Mouse (Mus musculus): Measurements from ENCODE around the gene 2210016L21Rik.
"Not testable (repeated sequence)": the region's sequence is repeated elsewhere in the genome, so short reads cannot be mapped to it uniquely, and the experiment has no call there.

Gene 2210016L21Rik

GRCm38 (mm10) chr5:114926753-114927152 lies 15.2 kb upstream of the 2210016L21Rik start:
- Histone ChIP-seq H3K4me1 (replicated peaks; ENCODE audit: low read depth, low read length) (peaks cover 20% of the 10 kb centered on the region), H3K27me3 (ENCODE audit: insufficient read depth, low read length) (no peaks in the 10 kb centered on the region), H3K9me3 (ENCODE audit: low read length) (no peaks in the 10 kb centered on the region), H3K4me3 (replicated peaks; ENCODE audit: low read length) (no peak overlapping the region), H3K36me3 (ENCODE audit: insufficient read depth, low read length) (no peaks in the 10 kb centered on the region)
- TF ChIP-seq NANOG (IDR thresholded peaks at IDR 0.05; ENCODE audit: borderline replicate concordance, low read length) (no peak), POU5F1 (IDR thresholded peaks at IDR 0.05; ENCODE audit: borderline replicate concordance, low read length) (no peak), CTCF (conservative IDR thresholded peaks at IDR 0.05; ENCODE audit: low read length) (no peak)

GRCm38 (mm10) chr5:114931626-114932025 lies 10.3 kb upstream of the 2210016L21Rik start:
- no peak for TF ChIP-seq CTCF (conservative IDR thresholded peaks at IDR 0.05; ENCODE audit: low read length)
- TF ChIP-seq POU5F1 (IDR thresholded peaks at IDR 0.05; ENCODE audit: borderline replicate concordance, low read length), result no peak

GRCm38 (mm10) chr5:114933206-114933605 lies 8.8 kb upstream of the 2210016L21Rik start:
- Histone ChIP-seq H3K36me3 (ENCODE audit: insufficient read depth, low read length) (no peaks in the 10 kb centered on the region), H3K4me1 (replicated peaks; ENCODE audit: low read depth, low read length) (peaks cover 45% of the 10 kb centered on the region), H3K9me3 (ENCODE audit: low read length) (no peaks in the 10 kb centered on the region), H3K27me3 (ENCODE audit: insufficient read depth, low read length) (no peaks in the 10 kb centered on the region), H3K4me3 (replicated peaks; ENCODE audit: low read length) (no peak overlapping the region)
- TF ChIP-seq CTCF (conservative IDR thresholded peaks at IDR 0.05; ENCODE audit: low read length) (no peak), NANOG (IDR thresholded peaks at IDR 0.05; ENCODE audit: borderline replicate concordance, low read length) (no peak), POU5F1 (IDR thresholded peaks at IDR 0.05; ENCODE audit: borderline replicate concordance, low read length) (no peak)

More at GRCm38 (mm10) chr5:114931626-114932025, 10.3 kb upstream of the 2210016L21Rik start:
- no peaks in the 10 kb centered on the region for H3K36me3 ChIP-seq (ENCODE audit: insufficient read depth, low read length)
- no peaks in the 10 kb centered on the region for H3K27me3 ChIP-seq (ENCODE audit: insufficient read depth, low read length)
- no peaks in the 10 kb centered on the region for H3K9me3 ChIP-seq (ENCODE audit: low read length)
- 0 out of 2 replicates have a peak overlapping the region, but pooled peaks have one; percentile 7 for H3K4me3 ChIP-seq (replicated peaks; ENCODE audit: low read length)
- peaks cover 33% of the 10 kb centered on the region for H3K4me1 ChIP-seq (replicated peaks; ENCODE audit: low read depth, low read length)

DNA sequence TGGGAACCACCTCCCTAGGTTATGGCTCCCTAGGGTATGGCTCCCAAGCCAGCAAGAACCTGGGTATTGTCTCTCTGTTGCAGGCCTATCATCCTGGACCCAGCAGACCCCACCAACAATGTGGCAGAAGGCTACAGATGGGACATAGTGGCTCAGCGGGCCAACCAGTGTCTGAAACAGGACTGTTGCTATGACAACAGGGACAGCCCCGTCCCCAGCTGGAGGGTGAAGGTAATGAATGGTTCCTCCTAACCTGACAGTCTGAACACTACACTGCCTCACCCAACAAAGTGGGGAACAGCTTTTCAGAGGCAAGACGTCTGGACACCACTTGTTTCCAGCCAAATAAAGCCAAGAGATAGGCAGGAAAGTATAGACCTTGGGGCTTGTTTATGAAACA lies 6.1 kb upstream of the 2210016L21Rik start:
- H3K36me3 ChIP-seq (ENCODE audit: insufficient read depth, low read length), result no peaks in the 10 kb centered on the region
- no peaks in the 10 kb centered on the region for H3K27me3 ChIP-seq (ENCODE audit: insufficient read depth, low read length)
- peaks cover 52% of the 10 kb centered on the region for H3K4me1 ChIP-seq (replicated peaks; ENCODE audit: low read depth, low read length)
- no peak overlapping the region for H3K4me3 ChIP-seq (replicated peaks; ENCODE audit: low read length)
- TF ChIP-seq POU5F1 (IDR thresholded peaks at IDR 0.05; ENCODE audit: borderline replicate concordance, low read length) (no peak), NANOG (IDR thresholded peaks at IDR 0.05; ENCODE audit: borderline replicate concordance, low read length) (no peak), CTCF (conservative IDR thresholded peaks at IDR 0.05; ENCODE audit: low read length) (no peak)
- H3K9me3 ChIP-seq (ENCODE audit: low read length), result no peaks in the 10 kb centered on the region

DNA sequence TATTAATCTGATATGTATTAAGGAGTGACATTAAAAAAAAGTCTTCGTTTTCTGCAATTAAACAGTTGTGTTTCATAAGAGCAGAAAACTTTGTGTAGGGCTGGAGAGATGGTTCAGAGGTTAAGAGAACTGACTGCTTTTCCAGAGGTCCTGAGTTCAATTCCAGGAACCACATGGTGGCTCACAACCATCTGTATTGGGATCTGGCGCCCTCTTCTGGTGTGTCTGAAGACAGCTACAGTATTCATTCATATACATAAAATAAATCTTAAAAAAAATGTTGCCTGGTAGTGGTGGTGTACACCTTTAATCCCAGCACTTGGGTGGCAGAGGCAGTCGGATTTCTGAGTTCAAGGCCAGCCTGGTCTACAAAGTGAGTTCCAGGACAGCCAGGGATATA lies 820 bp upstream of the 2210016L21Rik start:
- H3K9me3 ChIP-seq (ENCODE audit: low read length); H3K4me3 ChIP-seq (replicated peaks; ENCODE audit: low read length); H3K27me3 ChIP-seq (ENCODE audit: insufficient read depth, low read length): not testable (repeated sequence)
- H3K36me3 ChIP-seq (ENCODE audit: insufficient read depth, low read length), result peaks cover 25% of the 10 kb centered on the region
- TF ChIP-seq CTCF (conservative IDR thresholded peaks at IDR 0.05; ENCODE audit: low read length), result peak; percentile 21; the same call in 1 of the 2 replicates
- H3K4me1 ChIP-seq (replicated peaks; ENCODE audit: low read depth, low read length), result peaks cover 46% of the 10 kb centered on the region

DNA sequence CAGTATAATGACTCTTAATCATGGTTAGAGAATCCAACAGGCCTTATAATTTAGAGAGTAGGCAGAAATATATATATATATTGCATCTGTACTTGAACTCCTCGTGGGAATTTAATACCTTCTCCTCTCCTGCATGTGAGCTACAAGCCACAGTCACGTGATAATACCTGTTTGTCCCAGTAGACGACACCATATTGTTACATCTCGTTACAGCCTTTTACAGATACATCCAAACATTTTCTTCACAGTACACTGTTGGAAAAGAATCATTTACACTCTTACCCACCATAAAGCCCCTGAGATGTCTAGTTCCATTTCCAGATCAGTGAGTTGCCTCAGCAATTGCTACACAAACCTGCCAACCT lies 790 bp downstream of the 2210016L21Rik start:
- Histone ChIP-seq H3K4me1 (replicated peaks; ENCODE audit: low read depth, low read length) (peaks cover 35% of the 10 kb centered on the region), H3K9me3 (ENCODE audit: low read length) (no peaks in the 10 kb centered on the region), H3K36me3 (ENCODE audit: insufficient read depth, low read length) (peaks cover 41% of the 10 kb centered on the region)

DNA sequence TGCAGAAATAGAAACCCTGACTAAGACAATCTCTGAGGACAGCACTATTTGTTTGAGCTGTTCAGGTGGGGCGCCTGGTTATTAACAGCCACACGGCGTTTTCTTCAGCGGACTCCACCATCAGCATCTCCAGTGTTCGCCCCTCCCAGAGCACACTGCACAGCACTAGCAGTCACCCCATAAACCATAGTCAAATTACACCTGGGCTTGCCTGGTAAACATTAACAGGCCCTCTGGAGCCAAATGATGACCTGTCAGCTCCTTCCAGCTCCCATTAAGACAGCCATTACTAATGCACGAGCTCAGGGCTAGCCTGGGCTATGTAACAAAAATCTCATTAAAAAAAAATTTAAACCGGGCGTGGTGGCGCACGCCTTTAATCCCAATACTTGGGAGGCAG lies 3.1 kb downstream of the 2210016L21Rik start:
- no peaks in the 10 kb centered on the region for H3K9me3 ChIP-seq (ENCODE audit: low read length)
- peaks cover 64% of the 10 kb centered on the region for H3K36me3 ChIP-seq (ENCODE audit: insufficient read depth, low read length)
- H3K4me1 ChIP-seq (replicated peaks; ENCODE audit: low read depth, low read length), result peaks cover 41% of the 10 kb centered on the region
- TF ChIP-seq NANOG (IDR thresholded peaks at IDR 0.05; ENCODE audit: borderline replicate concordance, low read length) (no peak), POU5F1 (IDR thresholded peaks at IDR 0.05; ENCODE audit: borderline replicate concordance, low read length) (no peak), CTCF (conservative IDR thresholded peaks at IDR 0.05; ENCODE audit: low read length) (no peak)
- no peak overlapping the region for H3K4me3 ChIP-seq (replicated peaks; ENCODE audit: low read length)
- no peaks in the 10 kb centered on the region for H3K27me3 ChIP-seq (ENCODE audit: insufficient read depth, low read length)

More for the DNA sequence above, 790 bp downstream of the 2210016L21Rik start:
- Histone ChIP-seq H3K4me3 (replicated peaks; ENCODE audit: low read length) (peak overlapping the region; percentile 99), H3K27me3 (ENCODE audit: insufficient read depth, low read length) (no peaks in the 10 kb centered on the region)
- TF ChIP-seq CTCF (conservative IDR thresholded peaks at IDR 0.05; ENCODE audit: low read length) (no peak), POU5F1 (IDR thresholded peaks at IDR 0.05; ENCODE audit: borderline replicate concordance, low read length) (no peak), NANOG (IDR thresholded peaks at IDR 0.05; ENCODE audit: borderline replicate concordance, low read length) (no peak)

DNA sequence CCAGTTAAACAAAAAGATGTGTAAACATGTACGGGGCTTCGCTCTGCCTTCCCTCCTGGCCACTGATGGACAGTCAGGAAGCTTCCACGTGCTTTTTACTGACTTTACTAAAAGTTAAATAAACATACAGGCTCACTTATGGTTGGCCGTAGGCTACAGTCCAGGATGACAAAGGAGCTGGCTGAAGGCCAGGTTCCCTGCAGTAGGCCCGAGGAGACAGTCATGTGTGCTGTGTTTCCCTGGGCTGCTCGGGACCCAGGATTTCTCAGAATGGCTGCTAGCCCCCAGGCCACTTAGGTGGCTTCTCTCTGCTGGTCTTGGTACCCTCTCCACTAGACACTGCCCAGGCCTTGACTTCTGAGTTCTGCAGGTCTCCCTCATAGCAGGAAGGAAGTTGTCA lies 6.9 kb downstream of the 2210016L21Rik start:
- H3K27me3 ChIP-seq (ENCODE audit: insufficient read depth, low read length), result no peaks in the 10 kb centered on the region
- peaks cover 12% of the 10 kb centered on the region for H3K9me3 ChIP-seq (ENCODE audit: low read length)
- TF ChIP-seq POU5F1 (IDR thresholded peaks at IDR 0.05; ENCODE audit: borderline replicate concordance, low read length), result no peak
- no peak for TF ChIP-seq CTCF (conservative IDR thresholded peaks at IDR 0.05; ENCODE audit: low read length)
- no peak for TF ChIP-seq NANOG (IDR thresholded peaks at IDR 0.05; ENCODE audit: borderline replicate concordance, low read length)
- H3K4me1 ChIP-seq (replicated peaks; ENCODE audit: low read depth, low read length), result peaks cover 38% of the 10 kb centered on the region
- no peak overlapping the region for H3K4me3 ChIP-seq (replicated peaks; ENCODE audit: low read length)
- H3K36me3 ChIP-seq (ENCODE audit: insufficient read depth, low read length), result peaks cover 87% of the 10 kb centered on the region

GRCm38 (mm10) chr5:114949316-114949715 lies 7.4 kb downstream of the 2210016L21Rik start:
- peaks cover 35% of the 10 kb centered on the region for H3K4me1 ChIP-seq (replicated peaks; ENCODE audit: low read depth, low read length)
- no peaks in the 10 kb centered on the region for H3K27me3 ChIP-seq (ENCODE audit: insufficient read depth, low read length)
- peaks cover 16% of the 10 kb centered on the region for H3K9me3 ChIP-seq (ENCODE audit: low read length)
- H3K4me3 ChIP-seq (replicated peaks; ENCODE audit: low read length), result no peak overlapping the region
- TF ChIP-seq NANOG (IDR thresholded peaks at IDR 0.05; ENCODE audit: borderline replicate concordance, low read length), result no peak
- no peak for TF ChIP-seq POU5F1 (IDR thresholded peaks at IDR 0.05; ENCODE audit: borderline replicate concordance, low read length)
- no peak for TF ChIP-seq CTCF (conservative IDR thresholded peaks at IDR 0.05; ENCODE audit: low read length)
- peaks cover 88% of the 10 kb centered on the region for H3K36me3 ChIP-seq (ENCODE audit: insufficient read depth, low read length)

Data from E14TG2a.4 (cell line).